Mouse (Mus musculus) adrenal gland, postnatal 0 days (tissue): ENCODE measurements around the gene Srm. TPM values are rescaled to one million over a fixed set of nuclear protein-coding genes. Genes with fewer than 3 reads are reported as not detected.

Experiments used
- polyA plus RNA-seq: library from polyadenylated mRNA; unstranded; fragments of >200 nt; fragmentation: Nextera tagmentation; extraction: Ambion mirVana; gene quantifications from 2 replicates; pipeline ENCODE4 v1.2.1, GENCODE M21; 2015

Srm gene
- polyA plus RNA-seq = 66.8 and 88.0 TPM in 2 replicates

GRCm38 (mm10) chr4:148591171-148591630, at the start of gene Srm:
TSS of gene Srm (plus strand) at chr4:148591503.

DNA sequence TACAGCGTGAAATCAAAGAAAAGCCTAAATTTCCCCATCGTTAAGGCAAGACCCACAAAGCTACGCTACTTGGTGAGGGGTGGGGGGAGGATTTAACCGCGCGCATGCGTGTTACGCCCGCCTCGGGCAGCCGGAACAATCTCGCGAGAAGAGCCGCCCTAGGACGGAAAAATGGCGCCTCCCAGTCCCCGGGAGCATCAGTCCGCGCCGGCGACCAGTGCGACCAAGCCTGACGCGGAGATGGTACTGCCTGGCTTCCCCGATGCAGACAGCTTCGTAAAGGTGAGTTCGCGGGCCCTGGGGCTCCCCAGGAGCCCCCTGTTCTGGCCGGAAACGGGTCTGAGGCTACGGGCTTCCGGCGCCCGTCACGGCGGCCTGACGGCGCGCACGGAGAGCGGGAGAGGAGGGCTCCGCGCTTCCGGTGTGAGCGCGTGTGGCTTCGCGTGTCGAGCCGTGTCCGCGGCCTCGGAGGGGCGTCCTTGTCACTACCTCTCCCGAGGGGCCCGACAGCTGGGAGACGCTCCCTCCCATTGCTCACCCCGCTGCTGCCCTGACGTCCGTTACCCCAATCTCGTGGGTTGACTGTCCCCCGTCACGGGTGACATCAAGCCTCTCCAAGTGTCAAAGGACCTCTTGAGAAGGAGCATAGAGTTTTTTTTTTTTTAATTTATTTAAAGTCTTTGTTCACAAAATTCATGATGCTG, 32.9 kb upstream of the Srm start, which contains the start of gene Exosc10:
Exosc10 (plus strand) TSS at position 133 of the 704 bp plus-strand sequence.

GRCm38 (mm10) chr4:148602357-148603120, 11.2 kb downstream of the Srm start, which contains the start of gene Masp2:
TSS of gene Masp2 (plus strand) at chr4:148602554.

GRCm38 (mm10) chr4:148626623-148627185, 35.4 kb downstream of the Srm start, which contains the start of gene Tardbp:
TSS of gene Tardbp (minus strand) at chr4:148627019.

GRCm38 (mm10) chr4:148643291-148644156, 52.2 kb downstream of the Srm start, which contains the start of gene Gm572:
TSS of gene Gm572 (plus strand) at chr4:148643317.

Other genes with a start within 250 kb of the Srm start
- 10.6 and 13.8 TPM in 2 replicates for gene Ubiad1, start 146.7 kb upstream of the Srm start, polyA plus RNA-seq
- 28.2 and 29.1 TPM in 2 replicates for gene Mtor, start 142.9 kb upstream of the Srm start, polyA plus RNA-seq
- 3.3 and 4.6 TPM in 2 replicates for gene Angptl7, start 91.0 kb upstream of the Srm start, polyA plus RNA-seq
- 34.9 and 45.9 TPM in 2 replicates for gene Exosc10, start 33.1 kb upstream of the Srm start, polyA plus RNA-seq
- 1.7 and 2.1 TPM in 2 replicates for gene Masp2, start 11.1 kb downstream of the Srm start, polyA plus RNA-seq
- 176 and 195 TPM in 2 replicates for gene Tardbp, start 35.5 kb downstream of the Srm start, polyA plus RNA-seq
- gene Gm572, start 51.8 kb downstream of the Srm start, polyA plus RNA-seq = not detected in 2 replicates
- gene Casz1, start 212.9 kb downstream of the Srm start, polyA plus RNA-seq = 4.0 and 4.8 TPM in 2 replicates